Mouse (Mus musculus): ENCODE data around the gene Atg10. TPM values are rescaled to one million over a fixed set of nuclear protein-coding genes. Genes with fewer than 3 reads are reported as not detected.

The Atg10 gene
- polyA plus RNA-seq, 1 experiment from 2014 or later, result 13.9 TPM

- no peak overlapping the region for H3K4me3 ChIP-seq (ENCODE audit: low read length)
- no peak for ATAC-seq
- no peaks in the 10 kb centered on the region for H3K36me3 ChIP-seq (ENCODE audit: control insufficient read depth, insufficient read depth, low read length)
- H3K27me3 ChIP-seq (replicated peaks; ENCODE audit: control insufficient read depth, insufficient read depth, low read length), result no peaks in the 10 kb centered on the region
- H3K4me2 ChIP-seq (ENCODE audit: low read length), result no peak overlapping the region
- no peaks in the 10 kb centered on the region for H3K4me1 ChIP-seq (ENCODE audit: control insufficient read depth, insufficient read depth, low read depth, low read length)
- 94% methylated on average over 2 of the region's 2 CpGs for WGBS
- H3K27ac ChIP-seq (ENCODE audit: low read depth, low read length), result no peak overlapping the region
- H3K9ac ChIP-seq (ENCODE audit: low read depth, low read length), result no peak overlapping the region
- no peaks in the 10 kb centered on the region for H3K9me3 ChIP-seq (ENCODE audit: control insufficient read depth, low read length)
Measured at GRCm38 (mm10) chr13:90984073-90984472, 239.7 kb downstream of the Atg10 start.

- 83% methylated on average over 1 of the region's 1 CpGs for WGBS
- Histone ChIP-seq H3K9ac (ENCODE audit: low read depth, low read length) (no peak overlapping the region), H3K9me3 (ENCODE audit: control insufficient read depth, low read length) (no peaks in the 10 kb centered on the region), H3K36me3 (ENCODE audit: control insufficient read depth, insufficient read depth, low read length) (no peaks in the 10 kb centered on the region), H3K27ac (ENCODE audit: low read depth, low read length) (no peak overlapping the region), H3K4me1 (ENCODE audit: control insufficient read depth, insufficient read depth, low read depth, low read length) (no peaks in the 10 kb centered on the region), H3K4me3 (ENCODE audit: low read length) (no peak overlapping the region), H3K27me3 (replicated peaks; ENCODE audit: control insufficient read depth, insufficient read depth, low read length) (no peaks in the 10 kb centered on the region), H3K4me2 (ENCODE audit: low read length) (no peak overlapping the region)
- ATAC-seq, result no peak
Measured at GRCm38 (mm10) chr13:90981798-90982197, 242.0 kb downstream of the Atg10 start.

GRCm38 (mm10) chr13:90980878-90981674 is 242.7 kb downstream of the Atg10 start:
- H3K4me3 ChIP-seq (ENCODE audit: low read length), result no peak overlapping the region
- 83% methylated on average over 6 of the region's 6 CpGs for WGBS
- no peak for ATAC-seq
- no peaks in the 10 kb centered on the region for H3K27me3 ChIP-seq (replicated peaks; ENCODE audit: control insufficient read depth, insufficient read depth, low read length)
- H3K4me1 ChIP-seq (ENCODE audit: control insufficient read depth, insufficient read depth, low read depth, low read length), result no peaks in the 10 kb centered on the region
- H3K9me3 ChIP-seq (ENCODE audit: control insufficient read depth, low read length), result no peaks in the 10 kb centered on the region
- H3K27ac ChIP-seq (ENCODE audit: low read depth, low read length), result no peak overlapping the region
- no peak overlapping the region for H3K4me2 ChIP-seq (ENCODE audit: low read length)
- H3K36me3 ChIP-seq (ENCODE audit: control insufficient read depth, insufficient read depth, low read length), result no peaks in the 10 kb centered on the region
- H3K9ac ChIP-seq (ENCODE audit: low read depth, low read length), result no peak overlapping the region

GRCm38 (mm10) chr13:90977057-90977456 is 246.7 kb downstream of the Atg10 start:
- Histone ChIP-seq H3K9me3 (ENCODE audit: control insufficient read depth, low read length) (no peaks in the 10 kb centered on the region), H3K9ac (ENCODE audit: low read depth, low read length) (no peak overlapping the region), H3K27ac (ENCODE audit: low read depth, low read length) (no peak overlapping the region), H3K27me3 (replicated peaks; ENCODE audit: control insufficient read depth, insufficient read depth, low read length) (no peaks in the 10 kb centered on the region), H3K36me3 (ENCODE audit: control insufficient read depth, insufficient read depth, low read length) (no peaks in the 10 kb centered on the region), H3K4me1 (ENCODE audit: control insufficient read depth, insufficient read depth, low read depth, low read length) (peaks cover 3% of the 10 kb centered on the region; the same call in 1 of the 2 replicates), H3K4me2 (ENCODE audit: low read length) (no peak overlapping the region), H3K4me3 (ENCODE audit: low read length) (no peak overlapping the region)
- ATAC-seq, result no peak
- WGBS, result 76% methylated on average over 3 of the region's 3 CpGs

- Histone ChIP-seq H3K4me2 (ENCODE audit: low read length) (no peak overlapping the region), H3K27ac (ENCODE audit: low read depth, low read length) (peak overlapping the region; percentile 6; the same call in 1 of the 2 replicates), H3K36me3 (ENCODE audit: control insufficient read depth, insufficient read depth, low read length) (no peaks in the 10 kb centered on the region), H3K9ac (ENCODE audit: low read depth, low read length) (no peak overlapping the region), H3K4me3 (ENCODE audit: low read length) (no peak overlapping the region), H3K4me1 (ENCODE audit: control insufficient read depth, insufficient read depth, low read depth, low read length) (peaks cover 3% of the 10 kb centered on the region; the same call in 1 of the 2 replicates), H3K27me3 (replicated peaks; ENCODE audit: control insufficient read depth, insufficient read depth, low read length) (no peaks in the 10 kb centered on the region), H3K9me3 (ENCODE audit: control insufficient read depth, low read length) (no peaks in the 10 kb centered on the region)
- peak; percentile 54; the same call in 1 of the 2 replicates for ATAC-seq
- 35% methylated on average over 7 of the region's 7 CpGs for WGBS
Measured at GRCm38 (mm10) chr13:90973409-90973808, 250.4 kb downstream of the Atg10 start.

- no peaks in the 10 kb centered on the region for H3K9me3 ChIP-seq (ENCODE audit: control insufficient read depth, low read length)
- WGBS, result 86% methylated on average over 10 of the region's 10 CpGs
- H3K36me3 ChIP-seq (ENCODE audit: control insufficient read depth, insufficient read depth, low read length), result no peaks in the 10 kb centered on the region
- H3K27me3 ChIP-seq (replicated peaks; ENCODE audit: control insufficient read depth, insufficient read depth, low read length), result no peaks in the 10 kb centered on the region
- H3K4me2 ChIP-seq (ENCODE audit: low read length), result no peak overlapping the region
- peaks cover 3% of the 10 kb centered on the region; the same call in 1 of the 2 replicates for H3K4me1 ChIP-seq (ENCODE audit: control insufficient read depth, insufficient read depth, low read depth, low read length)
- H3K27ac ChIP-seq (ENCODE audit: low read depth, low read length), result no peak overlapping the region
- H3K4me3 ChIP-seq (ENCODE audit: low read length), result no peak overlapping the region
- H3K9ac ChIP-seq (ENCODE audit: low read depth, low read length), result no peak overlapping the region
- no peak for ATAC-seq
Measured at GRCm38 (mm10) chr13:90970259-90971017, 253.3 kb downstream of the Atg10 start.

- Histone ChIP-seq H3K27ac (ENCODE audit: low read depth, low read length) (no peak overlapping the region), H3K4me3 (ENCODE audit: low read length) (no peak overlapping the region), H3K4me2 (ENCODE audit: low read length) (no peak overlapping the region), H3K4me1 (ENCODE audit: control insufficient read depth, insufficient read depth, low read depth, low read length) (peaks cover 3% of the 10 kb centered on the region; the same call in 1 of the 2 replicates), H3K36me3 (ENCODE audit: control insufficient read depth, insufficient read depth, low read length) (no peaks in the 10 kb centered on the region), H3K9me3 (ENCODE audit: control insufficient read depth, low read length) (no peaks in the 10 kb centered on the region), H3K9ac (ENCODE audit: low read depth, low read length) (no peak overlapping the region), H3K27me3 (replicated peaks; ENCODE audit: control insufficient read depth, insufficient read depth, low read length) (no peaks in the 10 kb centered on the region)
- WGBS, result 78% methylated on average over 4 of the region's 4 CpGs
- ATAC-seq, result no peak
Measured at GRCm38 (mm10) chr13:90968940-90969339, 254.8 kb downstream of the Atg10 start.

- WGBS, result 6% methylated on average over 4 of the region's 4 CpGs
Measured at GRCm38 (mm10) chr13:90967422-90967821, 256.3 kb downstream of the Atg10 start.

GRCm38 (mm10) chr13:90965996-90966395 is 257.8 kb downstream of the Atg10 start:
- H3K9ac ChIP-seq (ENCODE audit: low read depth, low read length), result no peak overlapping the region
- ATAC-seq, result no peak
- no peak overlapping the region for H3K4me2 ChIP-seq (ENCODE audit: low read length)
- WGBS, result 87% methylated on average over 8 of the region's 8 CpGs
- H3K9me3 ChIP-seq (ENCODE audit: control insufficient read depth, low read length), result no peaks in the 10 kb centered on the region
- no peaks in the 10 kb centered on the region for H3K4me1 ChIP-seq (ENCODE audit: control insufficient read depth, insufficient read depth, low read depth, low read length)
- no peaks in the 10 kb centered on the region for H3K27me3 ChIP-seq (replicated peaks; ENCODE audit: control insufficient read depth, insufficient read depth, low read length)
- no peak overlapping the region for H3K4me3 ChIP-seq (ENCODE audit: low read length)
- no peaks in the 10 kb centered on the region for H3K36me3 ChIP-seq (ENCODE audit: control insufficient read depth, insufficient read depth, low read length)
- H3K27ac ChIP-seq (ENCODE audit: low read depth, low read length), result no peak overlapping the region

More at GRCm38 (mm10) chr13:90967422-90967821, 256.3 kb downstream of the Atg10 start:
- Histone ChIP-seq H3K36me3 (ENCODE audit: control insufficient read depth, insufficient read depth, low read length) (no peaks in the 10 kb centered on the region), H3K4me2 (ENCODE audit: low read length) (no peak overlapping the region), H3K4me1 (ENCODE audit: control insufficient read depth, insufficient read depth, low read depth, low read length) (no peaks in the 10 kb centered on the region), H3K27ac (ENCODE audit: low read depth, low read length) (no peak overlapping the region), H3K9ac (ENCODE audit: low read depth, low read length) (no peak overlapping the region), H3K9me3 (ENCODE audit: control insufficient read depth, low read length) (no peaks in the 10 kb centered on the region), H3K27me3 (replicated peaks; ENCODE audit: control insufficient read depth, insufficient read depth, low read length) (no peaks in the 10 kb centered on the region), H3K4me3 (ENCODE audit: low read length) (no peak overlapping the region)
- ATAC-seq, result peak; percentile 94

All from hindbrain, embryonic 16.5 days (tissue).